Mouse (Mus musculus): Measurements from ENCODE around the gene Zfp985.
"Not testable (repeated sequence)": the region's sequence is repeated elsewhere in the genome, so short reads cannot be mapped to it uniquely, and the experiment has no call there.

Zfp985 gene

GRCm38 (mm10) chr4:147603806-147604205 is 50.7 kb downstream of the Zfp985 start:
- DNase-seq (ENCODE audit: low read depth, low spot score) = no peak

- no peak for DNase-seq (ENCODE audit: low read depth, low spot score)
Measured at GRCm38 (mm10) chr4:147605521-147605920, 52.4 kb downstream of the Zfp985 start.

DNA sequence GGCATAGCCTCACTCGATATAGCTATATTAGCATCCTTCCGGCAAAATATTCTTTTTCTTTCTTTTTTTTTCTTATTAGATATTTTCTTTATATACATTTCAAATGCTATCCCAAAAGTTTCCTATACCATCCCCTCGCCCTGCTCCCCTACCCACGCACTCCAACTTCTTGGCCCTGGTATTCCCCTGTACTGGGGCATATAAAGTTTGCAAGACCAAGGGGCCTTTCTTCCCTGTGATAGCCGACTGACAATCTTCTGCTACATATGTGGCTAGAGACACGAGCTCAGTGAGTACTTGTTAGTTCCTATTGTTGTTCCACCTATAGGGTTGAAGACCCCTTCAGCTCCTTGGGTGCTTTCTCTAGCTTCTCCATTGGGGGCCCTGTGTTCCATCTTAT is 53.4 kb downstream of the Zfp985 start:
- not testable (repeated sequence) for DNase-seq (ENCODE audit: low read depth, low spot score)

DNA sequence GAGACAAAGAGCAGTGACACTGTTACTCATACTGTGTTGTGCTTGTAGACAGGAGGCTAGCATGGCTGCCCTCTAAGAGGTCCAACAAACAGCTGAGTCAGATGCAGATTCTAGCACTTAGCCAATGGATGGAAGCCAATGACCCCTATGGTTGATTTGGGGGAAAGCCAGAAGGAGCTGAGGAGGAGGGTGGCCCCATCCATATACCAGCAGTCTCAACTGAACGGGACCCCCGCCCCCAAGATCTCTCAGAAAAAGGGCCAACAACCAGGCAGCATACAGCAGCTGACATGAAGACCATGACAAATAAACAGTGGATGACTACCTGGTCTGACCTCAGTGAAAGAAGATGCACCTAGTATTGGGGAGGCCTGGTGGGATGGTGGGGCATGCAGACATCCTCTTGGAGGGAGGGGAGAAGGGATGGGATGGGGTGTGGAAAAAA is 80.8 kb downstream of the Zfp985 start:
- DNase-seq (ENCODE audit: low read depth, low spot score) = not testable (repeated sequence)
